Mouse (Mus musculus) hematopoietic stem cell, adult 5-6 weeks (primary cell): ENCODE measurements around the gene Usp47. TPM values are rescaled to one million over a fixed set of nuclear protein-coding genes. Genes with fewer than 3 reads are reported as not detected.

Source experiments
- ATAC-seq, 2 experiments: fragments of 125-278 bp in 1 of 2; replicated peaks in 1 of 2; 2 replicates each; pipeline ENCODE4 v1.8.0; 2016 to 2017; ENCODE audit warnings: inconsistent platforms in 2 of 2, mild to moderate bottlenecking in 2 of 2, moderate number of reproducible peaks in 2 of 2, low read depth in 1 of 2, moderate TSS enrichment in 1 of 2; ENCODE audit not compliant: low FRiP score in 2 of 2, poor library complexity in 2 of 2, severe bottlenecking in 2 of 2, insufficient read depth in 1 of 2, low TSS enrichment in 1 of 2
- total RNA-seq: library from RNA; stranded (forward); fragments of 172-1452, 232-1000 nt; gene quantifications from 2 replicates; pipeline ENCODE4 v1.2.3, GENCODE M21; 2017

Gene Usp47
- 119 and 122 TPM in 2 replicates for total RNA-seq

DNA sequence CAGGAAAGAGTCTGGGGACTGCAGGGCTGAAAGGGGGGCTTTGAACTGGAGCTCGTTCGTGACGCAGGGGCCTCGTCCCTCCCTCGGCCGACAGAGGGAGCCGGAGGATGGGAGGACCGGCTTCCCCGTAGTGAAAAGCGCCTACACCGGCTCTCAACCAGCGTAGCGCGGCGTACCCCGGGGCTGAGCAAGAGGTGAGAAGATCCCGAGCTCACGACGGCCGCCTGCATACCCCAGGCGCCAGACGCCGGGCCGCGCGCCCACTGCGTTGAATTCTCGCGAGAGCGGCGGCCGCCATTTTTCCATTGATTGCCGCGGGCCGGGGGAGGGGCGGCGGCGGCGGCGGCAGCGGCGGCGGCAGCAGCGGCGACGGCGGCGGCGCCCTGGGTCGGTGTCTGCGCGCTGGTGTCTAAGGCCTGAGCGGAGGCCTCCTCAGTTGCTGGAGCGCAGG lies at the start of gene Usp47:
TSS of gene Usp47 (plus strand) at position 355 of the 451 bp plus-strand sequence.
- ATAC-seq = peak; percentile 85 to 88

GRCm38 (mm10) chr7:111976401-111976800 lies 46.9 kb upstream of the Usp47 start:
- ATAC-seq = peak in 1 of 2 experiments; percentile 32; a peak in 1 of 4 replicates

DNA sequence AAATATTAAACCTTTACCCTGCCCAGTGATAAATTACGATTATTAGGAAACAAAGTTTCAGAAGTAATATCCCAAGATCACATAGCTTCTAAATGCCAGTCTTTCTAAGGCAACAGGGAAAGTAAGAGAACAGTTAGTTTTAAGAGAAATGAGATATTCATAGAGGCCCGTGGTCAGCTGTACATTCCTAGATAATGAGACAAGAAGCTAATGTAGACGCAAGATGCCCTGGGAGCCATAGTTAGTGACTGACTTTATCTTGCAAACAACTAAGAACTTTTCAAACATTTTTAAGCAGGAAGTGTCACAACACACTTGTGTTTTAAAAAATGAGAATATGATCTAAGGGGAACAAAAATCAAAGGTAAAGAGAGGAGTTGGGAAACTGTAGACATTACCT lies 45.4 kb upstream of the Usp47 start:
- no peak for ATAC-seq

DNA sequence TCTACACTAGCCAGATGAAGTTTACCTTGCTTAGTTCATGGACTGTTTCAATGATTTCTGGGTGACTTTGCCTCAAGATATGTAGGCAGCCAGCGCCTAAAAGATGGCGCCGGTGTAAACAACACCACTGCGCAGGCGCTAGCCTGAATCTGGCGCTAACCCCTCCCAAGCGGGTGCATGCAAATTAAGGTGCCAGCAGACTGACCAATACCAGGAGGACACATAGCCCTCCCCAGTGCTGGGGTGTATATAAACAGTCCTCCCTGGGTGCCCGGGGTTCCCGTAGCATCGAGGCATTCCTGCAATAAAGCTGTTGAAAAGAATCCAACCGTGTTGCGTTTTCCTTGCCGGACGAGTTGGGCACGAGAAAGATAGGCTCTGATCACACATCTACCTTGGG lies 41.0 kb upstream of the Usp47 start:
- no peak for ATAC-seq

DNA sequence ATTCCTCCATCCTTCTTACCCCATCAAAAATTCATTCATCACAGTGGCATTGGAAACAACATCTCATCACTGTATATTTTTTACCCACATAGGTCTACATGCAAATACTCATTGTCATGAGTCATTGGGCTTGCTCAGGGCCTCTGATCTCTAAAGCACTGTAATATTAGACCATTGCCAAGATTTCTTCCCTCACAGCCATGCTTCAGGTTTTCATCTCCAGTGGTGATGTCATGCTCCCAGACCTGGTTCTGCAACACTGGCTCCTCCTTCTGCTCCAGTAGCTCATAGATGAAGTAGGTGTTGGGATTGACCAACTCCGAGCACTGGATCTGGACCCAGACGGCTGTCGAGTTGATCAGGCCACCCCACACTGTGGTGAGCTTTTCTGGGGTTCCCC lies 38.8 kb upstream of the Usp47 start:
- ATAC-seq = no peak

GRCm38 (mm10) chr7:111985266-111985665 lies 38.0 kb upstream of the Usp47 start:
- ATAC-seq = no peak

GRCm38 (mm10) chr7:111986906-111987305 lies 36.4 kb upstream of the Usp47 start:
- no peak for ATAC-seq

- ATAC-seq = no peak
These were observed 25.9 kb upstream of the Usp47 start for GRCm38 (mm10) chr7:111997441-111997840.

GRCm38 (mm10) chr7:111998446-111999004 lies 24.8 kb upstream of the Usp47 start:
- ATAC-seq = no peak

DNA sequence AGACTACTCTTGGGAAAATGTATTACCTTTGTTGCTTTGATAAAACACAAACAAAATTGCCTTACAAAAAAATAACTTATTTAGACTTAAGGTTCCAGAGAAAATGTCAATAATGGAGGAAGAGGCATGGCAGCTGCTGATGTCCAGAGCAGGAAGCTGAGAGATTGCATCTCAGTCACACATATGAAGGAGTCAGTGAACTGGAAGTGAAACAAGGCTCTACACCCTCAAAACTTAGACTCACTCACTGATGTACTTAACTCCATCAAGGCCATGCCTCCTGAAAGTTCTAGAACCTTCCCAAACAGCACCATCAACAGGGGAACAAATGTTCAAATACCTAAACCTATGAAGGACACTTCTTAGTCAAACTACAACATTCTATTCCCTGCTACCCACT lies 23.9 kb upstream of the Usp47 start:
- ATAC-seq = no peak

DNA sequence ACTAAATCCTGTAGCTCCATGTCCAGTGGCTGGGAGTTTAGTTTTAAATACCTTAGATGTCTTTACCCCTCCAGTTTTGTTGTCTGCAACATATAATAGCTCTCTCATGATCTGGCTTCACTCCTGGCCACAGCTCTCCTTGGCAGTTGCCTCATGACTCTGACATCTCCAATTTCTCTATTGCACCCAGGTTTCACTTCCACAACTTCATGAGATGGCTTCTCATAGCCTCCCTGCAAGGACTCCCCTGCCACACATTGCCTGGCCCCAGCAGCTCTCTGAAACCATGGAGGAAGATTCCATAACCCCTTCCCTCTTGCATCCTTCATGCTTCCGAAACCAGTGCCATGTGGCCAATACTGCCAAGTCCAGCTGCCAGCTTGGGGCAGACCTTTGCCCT lies 23.1 kb upstream of the Usp47 start:
- no peak; a peak in 1 of 4 replicates for ATAC-seq

DNA sequence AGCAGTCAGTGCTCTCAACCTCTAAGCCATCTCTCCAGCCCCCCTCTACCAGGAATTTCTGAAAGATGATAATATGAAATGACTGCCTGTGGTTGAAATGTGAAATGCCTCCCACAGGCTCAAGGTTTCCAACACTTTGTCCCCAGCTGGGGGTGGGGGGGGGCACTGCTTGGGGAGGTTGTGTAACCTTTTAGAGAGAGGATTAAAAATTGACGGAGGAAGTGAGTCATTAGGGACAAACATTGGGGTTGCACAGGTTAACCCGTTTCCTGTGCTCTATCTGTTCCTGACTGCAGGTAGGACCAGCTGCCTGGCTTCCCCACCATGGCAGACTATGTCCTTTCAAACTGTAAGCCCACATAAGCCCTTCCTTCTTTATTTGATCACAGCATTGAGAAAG lies 12.8 kb upstream of the Usp47 start:
- no peak for ATAC-seq

DNA sequence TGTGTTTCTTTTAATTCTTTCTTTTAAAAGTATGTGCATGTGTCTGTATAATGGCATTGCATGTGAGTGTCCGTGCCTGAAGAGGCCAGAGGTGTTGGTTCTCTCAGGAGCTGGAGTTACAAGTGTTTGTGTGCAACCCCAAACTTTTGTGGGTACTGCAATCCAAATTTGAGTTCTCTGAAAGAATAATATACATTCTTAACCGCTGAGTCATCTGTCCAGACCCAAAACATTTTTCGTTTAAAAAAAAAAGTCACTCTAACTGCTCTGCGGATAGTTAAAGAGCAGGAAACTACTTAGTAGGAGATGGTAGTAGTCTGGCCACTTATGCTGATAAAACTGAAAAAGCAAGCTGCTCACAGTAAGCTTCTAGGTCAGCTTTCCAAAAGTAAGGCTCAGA lies 12.3 kb upstream of the Usp47 start:
- no peak for ATAC-seq

DNA sequence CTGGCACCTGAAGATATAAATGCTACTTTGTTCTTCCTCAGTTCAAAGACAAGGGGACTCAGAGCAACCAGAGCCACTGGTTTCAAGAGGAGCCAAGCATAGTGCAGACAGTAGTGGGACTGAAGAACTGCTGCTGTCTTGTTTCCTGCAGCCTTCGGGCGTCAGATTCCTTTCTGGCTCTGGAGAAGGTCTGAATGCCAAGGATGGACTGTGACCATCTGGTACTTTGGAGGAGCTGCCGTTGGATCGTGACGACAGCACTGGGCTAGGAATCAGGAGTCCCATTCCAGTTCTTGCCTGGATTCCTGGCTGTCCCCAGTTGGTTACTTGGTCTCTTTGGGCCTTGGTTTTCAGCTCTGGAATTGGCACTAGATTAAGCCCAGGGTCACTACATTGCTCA lies 11.2 kb upstream of the Usp47 start:
- ATAC-seq = no peak

- ATAC-seq = no peak
These were observed 10.6 kb upstream of the Usp47 start for GRCm38 (mm10) chr7:112012621-112013177.

- ATAC-seq = no peak
These were observed 9.2 kb upstream of the Usp47 start for GRCm38 (mm10) chr7:112014148-112014547.

- peak in 1 of 2 experiments; percentile 21; a peak in 2 of 4 replicates for ATAC-seq
These were observed 676 bp upstream of the Usp47 start for GRCm38 (mm10) chr7:112022506-112023149.

- ATAC-seq = peak; percentile 14 to 47; a peak in 3 of 4 replicates
These were observed 519 bp downstream of the Usp47 start for GRCm38 (mm10) chr7:112023601-112024445.
